Mouse (Mus musculus): ENCODE results near the gene Cnksr3.

DNA sequence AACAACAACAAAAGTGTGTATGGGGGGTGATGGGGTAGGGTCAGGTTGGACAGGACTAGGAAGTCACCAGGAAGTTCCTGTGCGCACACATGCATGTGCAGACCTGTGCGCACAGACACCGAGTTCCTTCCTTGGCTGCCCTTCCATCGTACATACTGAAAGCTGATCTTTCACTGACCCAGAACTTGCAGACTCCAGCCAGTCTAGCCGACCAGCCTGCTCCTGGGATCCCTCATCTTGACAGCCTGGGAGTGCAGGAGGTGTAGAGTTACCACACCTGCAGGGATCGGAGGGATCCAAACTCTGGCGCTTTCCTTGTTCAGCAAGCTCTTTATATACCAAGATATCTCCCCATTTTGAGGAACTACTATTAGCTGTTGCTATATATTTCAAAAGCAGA is 94.3 kb downstream of the Cnksr3 start:
- TF ChIP-seq CTCF (IDR thresholded peaks at IDR 0.05) (no peak), EP300 (IDR thresholded peaks at IDR 0.05) (no peak)

Data from lung, postnatal 0 days (tissue).